Mouse (Mus musculus) midbrain, embryonic 12.5 days (tissue): ENCODE results near the gene Adrm1. TPM values are rescaled to one million over a fixed set of nuclear protein-coding genes. Genes with fewer than 3 reads are reported as not detected.

ENCODE experiments used
- ATAC-seq: fragments of 200-750 bp; cut with Nextera tagmentation; 2 replicates; pipeline ENCODE4 v1.8.0; 2017; ENCODE audit warnings: low read depth, moderate TSS enrichment, moderate library complexity; ENCODE audit not compliant: low FRiP score
- H3K27ac ChIP-seq: fragments of 300-500 bp; sonication (generic); replicated peaks from 2 replicates; pipeline ENCODE4 v1.5.1; 2016; ENCODE audit warnings: mild to moderate bottlenecking
- H3K27me3 ChIP-seq: fragments of 300-500 bp; sonication (generic); 2 replicates; pipeline ENCODE4 v1.6.1; 2016; ENCODE audit warnings: mild to moderate bottlenecking
- H3K36me3 ChIP-seq: fragments of 300-500 bp; sonication (generic); 2 replicates; pipeline ENCODE4 v1.6.1; 2016
- H3K4me1 ChIP-seq: fragments of 300-500 bp; sonication (generic); 2 replicates; pipeline ENCODE4 v1.6.1; 2016
- H3K4me2 ChIP-seq: fragments of 300-500 bp; sonication (generic); replicated peaks from 2 replicates; pipeline ENCODE4 v1.6.1; 2016; ENCODE audit warnings: mild to moderate bottlenecking, moderate library complexity
- H3K4me3 ChIP-seq: fragments of 300-500 bp; sonication (generic); 2 replicates; pipeline ENCODE4 v1.5.1; 2016; ENCODE audit warnings: mild to moderate bottlenecking
- H3K9ac ChIP-seq: fragments of 300-500 bp; sonication (generic); replicated peaks from 2 replicates; pipeline ENCODE4 v1.6.1; 2016; ENCODE audit warnings: mild to moderate bottlenecking, moderate library complexity
- H3K9me3 ChIP-seq: fragments of 300-500 bp; sonication (generic); 2 replicates; pipeline ENCODE4 v1.6.1; 2016; ENCODE audit warnings: mild to moderate bottlenecking
- WGBS: fragments of 180-500 bp; shearing (Covaris S2); methylation state at CpG from one replicate; pipeline ENCODE4 v1.1.7; 2016; 5-methylcytosine and 5-hydroxymethylcytosine counted together
- polyA plus RNA-seq: library from polyadenylated mRNA; unstranded; fragments of >200 nt; fragmentation: Nextera tagmentation; extraction: Ambion mirVana; gene quantifications from 2 replicates; pipeline ENCODE4 v1.2.1, GENCODE M21; 2016

Adrm1 gene
- polyA plus RNA-seq, 1 experiment from 2014 or later: 214 TPM

DNA sequence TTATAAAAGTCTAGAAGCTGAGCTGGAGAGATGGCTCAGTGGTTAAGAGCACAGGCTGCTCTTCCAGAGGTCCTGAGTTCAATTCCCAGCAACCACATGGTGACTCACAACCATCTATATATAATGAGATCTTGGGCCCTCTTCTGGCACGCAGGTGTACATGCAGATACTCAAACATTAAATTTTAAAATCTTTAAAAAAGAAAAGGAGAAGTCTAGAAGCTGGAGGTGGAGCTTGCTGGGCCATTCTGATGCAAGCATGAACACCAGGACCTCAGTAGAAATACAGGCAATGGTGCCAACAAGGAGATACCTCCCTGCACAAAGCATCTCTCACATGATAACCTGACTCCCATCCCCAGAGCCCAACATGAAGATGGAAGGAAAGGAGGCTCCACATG lies 37.7 kb downstream of the Adrm1 start:
- no peaks in the 10 kb centered on the region for H3K9me3 ChIP-seq
- H3K4me2 ChIP-seq: no peak overlapping the region
- 72% methylated on average over 1 of the region's 1 CpGs for WGBS
- no peaks in the 10 kb centered on the region for H3K36me3 ChIP-seq
- H3K27me3 ChIP-seq: no peaks in the 10 kb centered on the region
- no peak for ATAC-seq
- no peak overlapping the region for H3K4me3 ChIP-seq
- no peak overlapping the region for H3K27ac ChIP-seq
- H3K4me1 ChIP-seq: no peaks in the 10 kb centered on the region
- H3K9ac ChIP-seq: no peak overlapping the region

GRCm38 (mm10) chr2:180212255-180212654 lies 41.0 kb downstream of the Adrm1 start:
- Histone ChIP-seq H3K4me3 (no peak overlapping the region), H3K9me3 (no peaks in the 10 kb centered on the region), H3K4me1 (0 out of 2 replicates have a peak, but pooled peaks cover 6% of the 10 kb centered on the region), H3K4me2 (no peak overlapping the region), H3K9ac (no peak overlapping the region), H3K27ac (no peak overlapping the region), H3K36me3 (no peaks in the 10 kb centered on the region), H3K27me3 (no peaks in the 10 kb centered on the region)
- no peak for ATAC-seq
- WGBS: 89% methylated on average over 3 of the region's 3 CpGs

DNA sequence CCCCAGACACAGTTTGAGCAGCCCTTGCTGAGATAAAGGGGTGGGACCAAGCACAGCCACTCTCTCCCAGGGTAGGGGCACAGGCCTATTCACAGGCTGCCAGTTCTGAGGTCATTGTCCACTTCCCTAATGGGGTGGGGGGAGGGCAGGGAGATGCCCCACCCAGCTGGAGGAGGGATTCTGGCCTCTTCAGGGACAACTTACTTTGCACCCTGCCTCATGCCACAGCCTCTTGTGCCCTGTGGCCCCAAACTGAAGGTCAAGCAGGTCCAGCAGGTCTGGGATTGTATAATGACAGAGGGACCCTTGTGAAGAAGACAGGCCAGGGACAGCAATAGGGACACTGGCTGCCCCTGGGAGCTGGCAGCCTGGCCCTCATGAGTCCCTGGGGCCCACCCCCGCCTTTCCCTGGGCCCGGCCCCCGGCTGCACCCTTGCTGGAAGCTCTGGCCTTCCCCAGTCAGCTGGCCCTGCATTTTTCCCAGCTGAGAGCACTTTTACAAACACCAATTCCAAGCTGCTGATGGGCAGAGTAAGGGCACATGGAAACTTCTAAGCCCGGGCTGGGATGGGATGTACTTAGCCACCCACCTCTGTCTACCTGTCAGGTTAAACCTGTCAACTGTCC lies 43.2 kb downstream of the Adrm1 start:
- Histone ChIP-seq H3K27ac (no peak overlapping the region), H3K9ac (no peak overlapping the region), H3K9me3 (no peaks in the 10 kb centered on the region), H3K4me2 (no peak overlapping the region), H3K4me3 (no peak overlapping the region), H3K4me1 (0 out of 2 replicates have a peak, but pooled peaks cover 6% of the 10 kb centered on the region), H3K36me3 (no peaks in the 10 kb centered on the region), H3K27me3 (no peaks in the 10 kb centered on the region)
- WGBS: 82% methylated on average over 4 of the region's 4 CpGs
- no peak for ATAC-seq

- no peaks in the 10 kb centered on the region for H3K36me3 ChIP-seq
- 67% methylated on average over 8 of the region's 8 CpGs for WGBS
- H3K4me2 ChIP-seq: no peak overlapping the region
- no peak overlapping the region for H3K27ac ChIP-seq
- H3K4me3 ChIP-seq: no peak overlapping the region
- no peak for ATAC-seq
- H3K4me1 ChIP-seq: 0 out of 2 replicates have a peak, but pooled peaks cover 6% of the 10 kb centered on the region
- no peaks in the 10 kb centered on the region for H3K9me3 ChIP-seq
- H3K9ac ChIP-seq: no peak overlapping the region
- no peaks in the 10 kb centered on the region for H3K27me3 ChIP-seq
Observed at GRCm38 (mm10) chr2:180215011-180215461, 43.8 kb downstream of the Adrm1 start.

- H3K9ac ChIP-seq: no peak overlapping the region
- no peaks in the 10 kb centered on the region for H3K9me3 ChIP-seq
- H3K27me3 ChIP-seq: no peaks in the 10 kb centered on the region
- 0 out of 2 replicates have a peak, but pooled peaks cover 8% of the 10 kb centered on the region for H3K4me1 ChIP-seq
- no peaks in the 10 kb centered on the region for H3K36me3 ChIP-seq
- no peak overlapping the region for H3K4me3 ChIP-seq
- 90% methylated on average over 6 of the region's 6 CpGs for WGBS
- no peak overlapping the region for H3K4me2 ChIP-seq
- no peak overlapping the region for H3K27ac ChIP-seq
- no peak for ATAC-seq
Observed at GRCm38 (mm10) chr2:180215951-180216350, 44.7 kb downstream of the Adrm1 start.

DNA sequence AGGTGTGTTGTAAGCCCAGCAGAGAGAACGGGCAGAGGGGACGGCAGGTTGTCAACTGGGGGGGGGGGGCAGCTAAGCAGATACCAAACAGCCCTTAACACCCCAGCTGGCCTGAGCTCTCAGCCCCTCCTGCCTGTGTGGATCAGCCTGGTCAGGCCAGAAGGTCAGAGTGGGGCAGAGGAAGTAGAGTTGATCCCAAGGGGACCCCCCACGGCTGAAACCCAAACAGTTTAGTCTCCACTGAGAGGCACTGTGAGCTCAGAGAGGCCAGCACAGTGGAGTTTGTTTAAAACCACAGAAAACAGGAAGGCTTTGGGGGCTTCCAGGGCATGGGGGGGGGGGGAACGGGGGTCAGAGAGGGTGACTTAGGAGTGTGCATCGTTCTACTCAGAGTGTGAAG lies 45.6 kb downstream of the Adrm1 start:
- H3K4me1 ChIP-seq: 0 out of 2 replicates have a peak, but pooled peaks cover 10% of the 10 kb centered on the region
- no peaks in the 10 kb centered on the region for H3K27me3 ChIP-seq
- H3K9ac ChIP-seq: no peak overlapping the region
- H3K4me2 ChIP-seq: no peak overlapping the region
- H3K27ac ChIP-seq: no peak overlapping the region
- WGBS: 61% methylated on average over 4 of the region's 5 CpGs
- H3K9me3 ChIP-seq: no peaks in the 10 kb centered on the region
- no peaks in the 10 kb centered on the region for H3K36me3 ChIP-seq
- ATAC-seq: no peak
- H3K4me3 ChIP-seq: no peak overlapping the region

GRCm38 (mm10) chr2:180217587-180217986 lies 46.3 kb downstream of the Adrm1 start:
- WGBS: 90% methylated on average over 8 of the region's 8 CpGs

GRCm38 (mm10) chr2:180218241-180218640 lies 47.0 kb downstream of the Adrm1 start:
- Histone ChIP-seq H3K27ac (no peak overlapping the region), H3K4me2 (no peak overlapping the region), H3K9me3 (no peaks in the 10 kb centered on the region), H3K27me3 (peaks cover 11% of the 10 kb centered on the region), H3K9ac (no peak overlapping the region), H3K36me3 (no peaks in the 10 kb centered on the region), H3K4me1 (peaks cover 19% of the 10 kb centered on the region), H3K4me3 (no peak overlapping the region)
- no peak for ATAC-seq
- 72% methylated on average over 3 of the region's 3 CpGs for WGBS

More at GRCm38 (mm10) chr2:180217587-180217986, 46.3 kb downstream of the Adrm1 start:
- no peak overlapping the region for H3K4me3 ChIP-seq
- H3K4me2 ChIP-seq: no peak overlapping the region
- H3K27me3 ChIP-seq: peaks cover 5% of the 10 kb centered on the region
- H3K27ac ChIP-seq: no peak overlapping the region
- H3K4me1 ChIP-seq: peaks cover 17% of the 10 kb centered on the region
- no peaks in the 10 kb centered on the region for H3K36me3 ChIP-seq
- no peak for ATAC-seq
- no peak overlapping the region for H3K9ac ChIP-seq
- no peaks in the 10 kb centered on the region for H3K9me3 ChIP-seq

- H3K4me3 ChIP-seq: no peak overlapping the region
- no peak overlapping the region for H3K27ac ChIP-seq
- WGBS: 31% methylated on average over 5 of the region's 5 CpGs
- peaks cover 16% of the 10 kb centered on the region for H3K27me3 ChIP-seq
- H3K4me1 ChIP-seq: peaks cover 19% of the 10 kb centered on the region
- no peak overlapping the region for H3K4me2 ChIP-seq
- H3K9ac ChIP-seq: no peak overlapping the region
- no peak for ATAC-seq
- H3K36me3 ChIP-seq: no peaks in the 10 kb centered on the region
- H3K9me3 ChIP-seq: no peaks in the 10 kb centered on the region
Observed at GRCm38 (mm10) chr2:180218677-180219076, 47.4 kb downstream of the Adrm1 start.

DNA sequence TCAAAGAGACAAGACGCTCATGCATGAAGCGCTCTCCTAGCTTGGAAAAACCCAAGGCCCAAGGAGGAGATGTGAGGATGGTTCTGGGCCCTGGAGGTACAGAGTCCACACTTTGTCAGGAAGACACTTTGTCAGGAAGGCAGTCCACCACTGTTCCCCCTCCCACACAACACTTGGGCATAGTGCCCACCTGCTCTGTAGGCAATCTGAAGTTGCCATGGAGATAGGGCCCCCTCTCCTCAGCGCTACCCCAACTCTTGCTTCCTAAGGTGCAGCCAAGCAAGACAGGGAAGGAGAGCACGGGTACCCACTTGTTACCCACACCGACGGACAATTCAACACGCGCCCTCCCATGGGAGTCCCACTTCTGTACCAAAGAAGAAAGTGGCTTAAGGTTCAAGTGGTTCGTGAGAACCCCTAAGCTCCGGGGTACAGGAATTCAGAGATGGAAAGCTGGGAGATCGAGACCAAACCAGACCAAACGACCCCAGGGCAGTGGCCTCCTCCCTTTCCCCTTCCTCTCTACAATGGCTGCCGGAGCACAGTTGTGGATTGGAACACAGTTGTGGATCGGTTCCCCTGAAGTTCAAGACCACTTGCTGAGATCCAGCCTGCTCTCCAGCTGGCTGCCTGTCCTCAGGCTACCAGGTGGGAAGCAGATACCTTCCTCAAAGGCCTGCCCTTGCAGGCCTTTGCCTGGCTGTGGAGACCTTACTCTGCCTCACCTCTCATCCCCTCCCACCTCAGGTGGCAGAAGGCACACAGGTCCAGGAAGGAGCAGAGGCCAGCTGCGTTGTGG lies 48.1 kb downstream of the Adrm1 start:
- Histone ChIP-seq H3K27ac (no peak overlapping the region), H3K27me3 (peaks cover 22% of the 10 kb centered on the region), H3K9ac (no peak overlapping the region), H3K4me1 (peaks cover 19% of the 10 kb centered on the region), H3K4me3 (no peak overlapping the region), H3K9me3 (no peaks in the 10 kb centered on the region), H3K4me2 (no peak overlapping the region), H3K36me3 (no peaks in the 10 kb centered on the region)
- no peak for ATAC-seq
- WGBS: 79% methylated on average over 15 of the region's 15 CpGs

GRCm38 (mm10) chr2:180220165-180220564 lies 48.9 kb downstream of the Adrm1 start:
- WGBS: 74% methylated on average over 9 of the region's 9 CpGs
- no peak overlapping the region for H3K4me2 ChIP-seq
- H3K4me3 ChIP-seq: no peak overlapping the region
- no peak for ATAC-seq
- H3K36me3 ChIP-seq: no peaks in the 10 kb centered on the region
- peaks cover 21% of the 10 kb centered on the region for H3K4me1 ChIP-seq
- no peaks in the 10 kb centered on the region for H3K9me3 ChIP-seq
- H3K27me3 ChIP-seq: peaks cover 30% of the 10 kb centered on the region
- no peak overlapping the region for H3K9ac ChIP-seq
- no peak overlapping the region for H3K27ac ChIP-seq

GRCm38 (mm10) chr2:180221051-180221450 lies 49.8 kb downstream of the Adrm1 start:
- Histone ChIP-seq H3K27ac (no peak overlapping the region), H3K9me3 (no peaks in the 10 kb centered on the region), H3K9ac (no peak overlapping the region), H3K36me3 (no peaks in the 10 kb centered on the region), H3K4me1 (peaks cover 28% of the 10 kb centered on the region), H3K4me3 (no peak overlapping the region), H3K27me3 (peaks cover 39% of the 10 kb centered on the region), H3K4me2 (no peak overlapping the region)
- ATAC-seq: no peak
- WGBS: 95% methylated on average over 9 of the region's 9 CpGs
